Mouse (Mus musculus) ES-E14 (cell line): ENCODE data around the gene Dram2. TPM values are rescaled to one million over a fixed set of nuclear protein-coding genes. Genes with fewer than 3 reads are reported as not detected.

Source experiments
- DNase-seq: peaks from one replicate; pipeline ENCODE4 v3.0.0-alpha.2; 2013; ENCODE audit warnings: low read depth, low spot score
- H3K27ac ChIP-seq: 2 replicates; pipeline ENCODE4 v1.5.1; 2012; ENCODE audit warnings: low read depth, mild to moderate bottlenecking, low read length, moderate library complexity, mixed read lengths; ENCODE audit not compliant: poor library complexity, insufficient read depth, severe bottlenecking
- H3K36me3 ChIP-seq: 2 replicates; pipeline ENCODE4 v1.6.1; 2012; ENCODE audit warnings: mild to moderate bottlenecking, low read length, moderate library complexity, mixed read lengths; ENCODE audit not compliant: control insufficient read depth, poor library complexity, insufficient read depth, severe bottlenecking
- H3K4me1 ChIP-seq, 2 experiments: fragments of 150-350 bp in 1 of 2; sonication (generic) in 1 of 2; 2 replicates each; pipeline ENCODE4 v1.6.1; 2012; ENCODE audit warnings: low read length in 2 of 2, mild to moderate bottlenecking in 1 of 2, mixed read lengths in 1 of 2; ENCODE audit not compliant: control insufficient read depth in 2 of 2, insufficient read depth in 2 of 2, poor library complexity in 1 of 2
- H3K4me3 ChIP-seq, 2 experiments: fragments of 150-350 bp in 1 of 2; sonication (generic) in 1 of 2; 2 replicates each; pipeline ENCODE4 v1.5.1; 2012; ENCODE audit warnings: low read length in 2 of 2, low read depth in 1 of 2, mild to moderate bottlenecking in 1 of 2, mixed read lengths in 1 of 2; ENCODE audit not compliant: insufficient read depth in 1 of 2, poor library complexity in 1 of 2, severe bottlenecking in 1 of 2
- H3K9ac ChIP-seq: 2 replicates; pipeline ENCODE4 v1.6.1; 2012; ENCODE audit warnings: low read depth, mild to moderate bottlenecking, low read length, mixed read lengths; ENCODE audit not compliant: poor library complexity, insufficient read depth, severe bottlenecking
- H3K9me3 ChIP-seq: fragments of 150-350 bp; sonication (generic); 2 replicates; pipeline ENCODE4 v1.6.1; 2012; ENCODE audit warnings: low read depth, mild to moderate bottlenecking, low read length; ENCODE audit not compliant: control insufficient read depth, insufficient read depth
- CHD2 ChIP-seq: IDR thresholded peaks from 2 replicates; pipeline ENCODE4 v1.6.1; 2014; ENCODE audit warnings: mild to moderate bottlenecking, low read depth, low read length, inconsistent platforms
- HCFC1 ChIP-seq: IDR thresholded peaks from 2 replicates; pipeline ENCODE4 v1.6.1; 2012; ENCODE audit warnings: low read length, inconsistent platforms, borderline replicate concordance; ENCODE audit not compliant: insufficient read depth
- MAFK ChIP-seq: IDR thresholded peaks from 2 replicates; pipeline ENCODE4 v1.6.1; 2014; ENCODE audit warnings: mild to moderate bottlenecking, low read depth, low read length, inconsistent platforms; ENCODE audit not compliant: insufficient read depth
- ZC3H11A ChIP-seq: IDR thresholded peaks from 2 replicates; pipeline ENCODE4 v1.6.1; 2012; ENCODE audit warnings: low read depth, mild to moderate bottlenecking, inconsistent platforms, low read length, borderline replicate concordance
- ZNF384 ChIP-seq: IDR thresholded peaks from 2 replicates; pipeline ENCODE4 v1.6.1; 2012; ENCODE audit warnings: low read depth, low read length, inconsistent platforms
- in situ Hi-C, 2 experiments: fragments of 600-800 bp; cut with MboI; formaldehyde crosslinking; loops; one replicate each; pipeline ENCODE4 v1.15.1; 2025; ENCODE audit warnings: low sequenced_read_pairs in 2 of 2, inconsistent platforms in 1 of 2; ENCODE audit not compliant: unreplicated experiment in 2 of 2
- total RNA-seq: library from RNA; depleted of rRNA; stranded (reverse); fragments of 300-350 nt; gene quantifications from 2 replicates; pipeline ENCODE4 v1.2.3, GENCODE M21; 2012

Dram2 gene
- total RNA-seq, 1 experiment: 15.1 TPM

GRCm38 (mm10) chr3:106522730-106523129 is 24.9 kb upstream of the Dram2 start:
- no peak overlapping the region for H3K4me3 ChIP-seq
- no peaks in the 10 kb centered on the region for H3K4me1 ChIP-seq
- H3K36me3 ChIP-seq: no peaks in the 10 kb centered on the region
- H3K27ac ChIP-seq: no peak overlapping the region
- TF ChIP-seq MAFK (no peak), HCFC1 (no peak)
- H3K9ac ChIP-seq: no peak overlapping the region
- DNase-seq: no peak
- in situ Hi-C loops: no loop called here
- H3K9me3 ChIP-seq: no peaks in the 10 kb centered on the region

- H3K4me1 ChIP-seq: no peaks in the 10 kb centered on the region
- in situ Hi-C loops: no loop called here
- H3K27ac ChIP-seq: no peak overlapping the region
- TF ChIP-seq MAFK: no peak
- TF ChIP-seq ZC3H11A: no peak
- TF ChIP-seq HCFC1: no peak
- TF ChIP-seq CHD2: no peak
- TF ChIP-seq ZNF384: no peak
- no peaks in the 10 kb centered on the region for H3K9me3 ChIP-seq
- no peak overlapping the region for H3K9ac ChIP-seq
- DNase-seq: no peak
- H3K36me3 ChIP-seq: no peaks in the 10 kb centered on the region
- no peak overlapping the region for H3K4me3 ChIP-seq
Measured at GRCm38 (mm10) chr3:106526411-106526810, 21.2 kb upstream of the Dram2 start.

- no peaks in the 10 kb centered on the region for H3K36me3 ChIP-seq
- H3K9ac ChIP-seq: no peak overlapping the region
- H3K4me1 ChIP-seq: no peaks in the 10 kb centered on the region
- H3K4me3 ChIP-seq: no peak overlapping the region
- TF ChIP-seq HCFC1: no peak
- no peak for TF ChIP-seq CHD2
- no peak for TF ChIP-seq ZNF384
- no peak for TF ChIP-seq ZC3H11A
- TF ChIP-seq MAFK: no peak
- no peak overlapping the region for H3K27ac ChIP-seq
- no peak for DNase-seq
- in situ Hi-C loops: no loop called here
- no peaks in the 10 kb centered on the region for H3K9me3 ChIP-seq
Measured at GRCm38 (mm10) chr3:106528032-106528431, 19.6 kb upstream of the Dram2 start.

- H3K4me3 ChIP-seq: no peak overlapping the region
- no peak for DNase-seq
- H3K9ac ChIP-seq: no peak overlapping the region
- no peak overlapping the region for H3K27ac ChIP-seq
- no peaks in the 10 kb centered on the region for H3K9me3 ChIP-seq
- H3K36me3 ChIP-seq: no peaks in the 10 kb centered on the region
- TF ChIP-seq HCFC1: no peak
- H3K4me1 ChIP-seq: no peaks in the 10 kb centered on the region
- in situ Hi-C loops: no loop called here
Measured at GRCm38 (mm10) chr3:106533277-106533676, 14.3 kb upstream of the Dram2 start.

- no peak for DNase-seq
- Histone ChIP-seq H3K27ac (no peak overlapping the region), H3K36me3 (no peaks in the 10 kb centered on the region), H3K4me1 (peaks cover 0 to 2% of the 10 kb centered on the region in 2 experiments; a peak in 1 of 4 replicates), H3K4me3 (no peak overlapping the region), H3K9ac (no peak overlapping the region), H3K9me3 (no peaks in the 10 kb centered on the region)
- in situ Hi-C loops: no loop called here
- TF ChIP-seq HCFC1 (no peak), ZNF384 (no peak), MAFK (no peak), CHD2 (no peak), ZC3H11A (no peak)
Measured at GRCm38 (mm10) chr3:106544721-106545316, 2.8 kb upstream of the Dram2 start.
